Mouse (Mus musculus) heart, adult 2 months (tissue): ENCODE measurements at regions not wholly inside any gene's neighbourhood (a gene's known extent, or its start where the extent isn't known, plus 50 kb on each side); places are given as distances from the start of the nearest gene placed in this dataset.
A peak's percentile ranks its signal among the peaks of the same experiment; 100 is the strongest.

Experiments
- DNase-seq, 2 experiments: peaks; one replicate each; pipeline ENCODE4 v3.0.0; 2021
- H3K27ac ChIP-seq: fragments of 200-600 bp; 2 replicates; pipeline ENCODE4 v1.8.1; 2022
- H3K27me3 ChIP-seq: fragments of 200-500 bp; 2 replicates; pipeline ENCODE4 v1.6.1; 2012; ENCODE audit warnings: mild to moderate bottlenecking, low read length, inconsistent platforms, mixed read lengths; ENCODE audit not compliant: control insufficient read depth, insufficient read depth
- H3K36me3 ChIP-seq: fragments of 200-500 bp; 2 replicates; pipeline ENCODE4 v1.6.1; 2012; ENCODE audit warnings: low read length, inconsistent platforms; ENCODE audit not compliant: control insufficient read depth, insufficient read depth
- H3K4me1 ChIP-seq: fragments of 200-500 bp; 2 replicates; pipeline ENCODE4 v1.6.1; 2011; ENCODE audit warnings: low read length; ENCODE audit not compliant: control insufficient read depth, insufficient read depth
- H3K4me3 ChIP-seq: fragments of 200-600 bp; 2 replicates; pipeline ENCODE4 v1.8.1; 2022
- H3K79me2 ChIP-seq: fragments of 200-500 bp; replicated peaks from 2 replicates; pipeline ENCODE4 v1.6.1; 2012; ENCODE audit warnings: mild to moderate bottlenecking, inconsistent platforms, low read length, moderate library complexity, mixed read lengths; ENCODE audit not compliant: control insufficient read depth, insufficient read depth
- H3K9ac ChIP-seq: fragments of 200-500 bp; 2 replicates; pipeline ENCODE4 v1.6.1; 2012; ENCODE audit warnings: low read depth, mild to moderate bottlenecking, control low read depth, inconsistent platforms, low read length, mixed read lengths
- CTCF ChIP-seq: fragments of 200-600 bp; IDR thresholded peaks from 2 replicates; pipeline ENCODE4 v1.8.1; 2022; ENCODE audit warnings: antibody characterized with exemption, mild to moderate bottlenecking, moderate library complexity
- EP300 ChIP-seq: fragments of 200-500 bp; IDR thresholded peaks from 2 replicates; pipeline ENCODE4 v1.6.1; 2011; ENCODE audit warnings: low read depth, low read length, control low read depth; ENCODE audit not compliant: insufficient read depth
- POLR2A ChIP-seq: fragments of 200-500 bp; IDR thresholded peaks from 2 replicates; pipeline ENCODE4 v1.6.1; 2011; ENCODE audit warnings: mild to moderate bottlenecking, low read depth, low read length, control low read depth; ENCODE audit not compliant: insufficient read depth
- WGBS: fragments of 180-500 bp; shearing (Covaris S2); methylation state at CpG from one replicate; pipeline ENCODE4 v1.1.7; 2018; 5-methylcytosine and 5-hydroxymethylcytosine counted together
- intact Hi-C: fragments of 180-260 bp; cut with DNase I; formaldehyde crosslinking; loops from one replicate; pipeline ENCODE4 v1.15.1; 2025

DNA sequence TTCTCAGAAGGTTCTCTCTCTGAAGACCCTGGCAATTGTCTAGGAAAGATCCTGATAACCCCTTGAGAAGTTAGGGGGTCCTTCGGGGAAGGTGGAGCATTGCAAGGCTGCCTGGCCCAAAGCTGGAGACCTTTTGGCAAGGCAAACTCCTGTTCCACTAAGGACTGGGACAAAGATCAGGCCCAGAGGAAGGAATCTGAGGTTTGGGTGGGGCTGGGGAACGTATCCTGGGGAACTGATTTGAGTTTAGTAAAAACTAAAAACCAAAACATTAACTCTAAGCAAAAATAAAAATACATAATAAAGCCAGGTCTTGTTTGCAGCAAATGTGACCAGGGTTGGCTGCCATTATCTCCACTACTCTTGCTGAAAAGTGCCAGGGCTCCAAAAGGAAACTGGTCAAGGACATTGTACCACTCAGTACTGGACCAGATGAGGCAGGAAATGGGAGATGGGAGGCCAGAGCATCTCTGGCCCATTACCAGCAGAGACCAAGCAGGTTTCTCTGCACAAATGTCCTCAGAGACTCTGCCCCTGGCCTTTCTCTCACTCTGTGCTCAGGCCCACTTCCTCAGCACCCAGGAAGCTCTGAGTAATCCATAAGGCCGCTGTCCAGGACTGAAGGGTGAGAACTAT lies 321.5 kb downstream of the Cxcl12 start:
- H3K27ac ChIP-seq, result peak overlapping the region; percentile 89

GRCm38 (mm10) chr6:117494971-117495370 lies 326.6 kb downstream of the Cxcl12 start:
- intact Hi-C loops, result loop anchor here (5.0 kb wide), 2 partner anchors 43 to 323 kb away; no protein-coding TSS in a partner anchor
- no peak overlapping the region for H3K9ac ChIP-seq
- WGBS, result 84% methylated on average over 1 of the region's 1 CpGs
- no peak overlapping the region for H3K27ac ChIP-seq
- H3K4me1 ChIP-seq, result peaks cover 4% of the 10 kb centered on the region
- no peaks in the 10 kb centered on the region for H3K79me2 ChIP-seq
- H3K4me3 ChIP-seq, result no peak overlapping the region
- no peaks in the 10 kb centered on the region for H3K36me3 ChIP-seq
- H3K27me3 ChIP-seq, result no peaks in the 10 kb centered on the region
- DNase-seq, result no peak
- TF ChIP-seq CTCF, result no peak
- TF ChIP-seq EP300, result no peak
- TF ChIP-seq POLR2A, result no peak

More for the DNA sequence above, 321.5 kb downstream of the Cxcl12 start:
- Histone ChIP-seq H3K27me3 (no peaks in the 10 kb centered on the region), H3K79me2 (no peaks in the 10 kb centered on the region), H3K36me3 (no peaks in the 10 kb centered on the region), H3K4me3 (no peak overlapping the region), H3K9ac (no peak overlapping the region), H3K4me1 (peaks cover 6% of the 10 kb centered on the region)
- intact Hi-C loops, result loop anchor here (2.0 to 5.0 kb wide), 4 partner anchors 38 to 318 kb away; no protein-coding TSS in a partner anchor
- TF ChIP-seq POLR2A (no peak), EP300 (0 out of 2 replicates have a peak, but pooled peaks have one; percentile 51), CTCF (no peak)
- DNase-seq, result peak; percentile 40 to 52
- 48% methylated on average over 3 of the region's 3 CpGs for WGBS

DNA sequence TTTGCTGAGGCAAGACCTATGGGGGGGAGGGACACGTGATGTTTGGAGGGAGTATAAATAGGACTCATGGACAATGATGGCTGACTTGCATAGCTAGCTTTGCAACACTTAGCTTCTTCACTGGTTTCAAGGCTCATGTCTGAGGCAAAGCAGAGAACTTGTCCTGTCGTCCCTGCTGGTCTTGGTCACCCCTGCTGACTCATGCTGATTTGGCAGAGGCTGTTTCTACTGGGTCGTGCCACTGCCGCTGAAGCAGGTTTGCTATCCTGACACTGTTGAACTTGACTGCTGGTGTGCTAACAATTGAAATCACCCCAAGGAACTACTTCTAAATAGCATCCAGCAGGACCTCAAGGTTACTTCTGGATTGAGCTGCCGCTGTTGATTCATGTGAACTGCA lies 329.0 kb downstream of the Cxcl12 start:
- TF ChIP-seq POLR2A, result no peak
- TF ChIP-seq EP300, result no peak
- no peak for TF ChIP-seq CTCF
- WGBS, result 61% methylated on average over 5 of the region's 5 CpGs
- no peak overlapping the region for H3K4me3 ChIP-seq
- H3K9ac ChIP-seq, result no peak overlapping the region
- intact Hi-C loops, result no loop called here
- DNase-seq, result peak in 1 of 2 experiments; percentile 9
- no peaks in the 10 kb centered on the region for H3K27me3 ChIP-seq
- no peaks in the 10 kb centered on the region for H3K79me2 ChIP-seq
- H3K36me3 ChIP-seq, result no peaks in the 10 kb centered on the region
- H3K4me1 ChIP-seq, result no peaks in the 10 kb centered on the region
- H3K27ac ChIP-seq, result no peak overlapping the region; the same call in 1 of the 2 replicates

GRCm38 (mm10) chr6:117497904-117498303 lies 329.6 kb downstream of the Cxcl12 start:
- Histone ChIP-seq H3K9ac (no peak overlapping the region), H3K4me1 (no peaks in the 10 kb centered on the region), H3K4me3 (no peak overlapping the region), H3K79me2 (no peaks in the 10 kb centered on the region), H3K36me3 (no peaks in the 10 kb centered on the region), H3K27ac (no peak overlapping the region; the same call in 1 of the 2 replicates), H3K27me3 (no peaks in the 10 kb centered on the region)
- TF ChIP-seq CTCF, result no peak
- no peak for TF ChIP-seq EP300
- TF ChIP-seq POLR2A, result no peak
- DNase-seq, result peak in 1 of 2 experiments; percentile 29
- WGBS, result 67% methylated on average over 5 of the region's 5 CpGs
- intact Hi-C loops, result no loop called here

DNA sequence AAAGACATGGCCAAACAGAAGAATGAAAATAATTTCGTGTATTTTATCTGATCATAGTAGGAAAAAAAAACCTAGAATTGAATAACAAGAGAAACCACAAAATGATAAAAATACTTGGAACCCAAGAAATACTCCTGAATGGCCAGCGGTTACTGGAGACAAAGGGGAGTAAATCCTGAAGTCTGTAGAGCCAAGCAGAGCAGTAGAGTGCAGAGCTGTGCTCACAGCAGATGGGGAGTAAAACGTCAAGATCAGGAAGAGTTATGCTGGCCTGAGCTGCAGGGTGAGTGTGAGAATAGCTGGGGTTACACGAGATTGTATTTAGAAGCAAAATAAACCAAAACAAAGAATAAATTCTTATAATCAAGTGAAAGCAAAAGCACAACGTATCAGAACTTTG lies 334.0 kb downstream of the Cxcl12 start:
- intact Hi-C loops, result no loop called here
- H3K27me3 ChIP-seq, result no peaks in the 10 kb centered on the region
- no peak for DNase-seq
- no peak overlapping the region for H3K27ac ChIP-seq
- TF ChIP-seq CTCF (no peak), EP300 (no peak), POLR2A (no peak)
- H3K36me3 ChIP-seq, result no peaks in the 10 kb centered on the region
- no peak overlapping the region for H3K4me3 ChIP-seq
- 0 out of 2 replicates have a peak, but pooled peaks cover 1% of the 10 kb centered on the region for H3K4me1 ChIP-seq
- 58% methylated on average over 5 of the region's 5 CpGs for WGBS
- no peak overlapping the region for H3K9ac ChIP-seq
- H3K79me2 ChIP-seq, result no peaks in the 10 kb centered on the region

DNA sequence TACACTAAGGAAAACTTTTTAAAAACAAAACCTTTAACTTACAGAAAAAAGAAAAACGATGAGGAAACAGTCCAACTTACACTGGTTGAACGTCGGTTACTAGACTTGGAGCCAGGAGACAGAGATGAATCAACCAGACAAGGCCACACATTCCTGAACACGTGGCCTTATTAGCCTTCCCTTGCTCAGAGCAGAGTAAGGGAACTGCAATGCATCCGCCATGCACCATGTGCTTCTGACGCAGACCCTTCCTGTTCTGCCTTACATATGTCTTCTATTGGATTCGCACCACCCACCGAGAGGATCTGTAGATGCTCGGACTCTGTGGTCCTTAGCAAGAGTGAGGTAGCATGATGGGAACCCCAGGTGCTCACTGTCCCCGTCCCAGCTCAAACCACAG lies 336.2 kb upstream of the Zfp637 start:
- intact Hi-C loops, result no loop called here
- 87% methylated on average over 10 of the region's 10 CpGs for WGBS
- TF ChIP-seq POLR2A (no peak), EP300 (no peak), CTCF (no peak)
- DNase-seq, result no peak
- Histone ChIP-seq H3K9ac (no peak overlapping the region), H3K36me3 (no peaks in the 10 kb centered on the region), H3K27me3 (no peaks in the 10 kb centered on the region), H3K4me3 (no peak overlapping the region), H3K4me1 (0 out of 2 replicates have a peak, but pooled peaks cover 1% of the 10 kb centered on the region), H3K27ac (no peak overlapping the region), H3K79me2 (no peaks in the 10 kb centered on the region)
